Mouse (Mus musculus): ENCODE measurements around the gene Rgsl1. TPM values are rescaled to one million over a fixed set of nuclear protein-coding genes. Genes with fewer than 3 reads are reported as not detected.
A peak's percentile ranks its signal among the peaks of the same experiment; 100 is the strongest.

Rgsl1 gene
- polyA plus RNA-seq, 1 experiment: not detected

GRCm38 (mm10) chr1:153749211-153749801, 94.6 kb downstream of the Rgsl1 start, which contains the start of gene Rnasel:
Rnasel (plus strand) TSS chr1:153749426.
- no peaks in the 10 kb centered on the region for H3K9me3 ChIP-seq (replicated peaks; ENCODE audit: control insufficient read depth, insufficient read depth, low read length, poor library complexity, severe bottlenecking)
- peak within 1 kb of the TSS; percentile 28; the same call in 1 of the 2 replicates for H3K4me3 ChIP-seq (ENCODE audit: low read depth, low read length)
- H3K4me1 ChIP-seq (ENCODE audit: control insufficient read depth, insufficient read depth, low read length): no peaks in the 10 kb centered on the region
- no peaks in the 10 kb centered on the region for H3K36me3 ChIP-seq (ENCODE audit: control insufficient read depth, insufficient read depth, low read length, poor library complexity, severe bottlenecking)
- no peak within 1 kb of the TSS for H3K27ac ChIP-seq (ENCODE audit: insufficient read depth, low read length)
- H3K9ac ChIP-seq (ENCODE audit: low read depth, poor library complexity, severe bottlenecking): no peak within 1 kb of the TSS
- TF ChIP-seq POLR2A (IDR thresholded peaks at IDR 0.05; ENCODE audit: insufficient read depth, low read length) (no peak), EP300 (IDR thresholded peaks at IDR 0.05; ENCODE audit: insufficient read depth, low read depth, low read length) (no peak), CTCF (IDR thresholded peaks at IDR 0.05; ENCODE audit: low read depth, low read length) (peak; percentile 36)
- H3K27me3 ChIP-seq (ENCODE audit: control insufficient read depth, insufficient read depth, low read length, poor library complexity, severe bottlenecking): no peaks in the 10 kb centered on the region; the same call in 1 of the 2 replicates

DNA sequence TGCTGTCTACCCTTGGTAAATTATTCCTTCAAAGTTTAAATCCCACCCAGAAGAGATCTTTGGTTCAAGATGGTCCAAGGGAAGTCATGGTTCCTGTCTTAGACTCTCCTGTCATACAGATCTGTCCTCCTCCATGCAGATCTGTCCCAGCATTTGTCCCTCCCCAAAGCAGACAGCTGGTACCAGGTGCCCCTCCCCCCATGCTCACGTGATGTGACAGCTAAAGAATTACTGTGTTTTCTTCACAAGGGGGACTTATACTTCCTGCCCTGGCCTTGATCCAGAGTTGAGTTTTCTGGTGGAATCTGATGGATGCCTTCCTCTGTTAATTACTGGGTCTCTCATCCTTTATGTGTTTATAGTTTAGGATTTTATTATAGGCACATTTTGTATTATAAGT, 95.4 kb downstream of the Rgsl1 start:
- no peak overlapping the region for H3K27ac ChIP-seq (ENCODE audit: insufficient read depth, low read length)

DNA sequence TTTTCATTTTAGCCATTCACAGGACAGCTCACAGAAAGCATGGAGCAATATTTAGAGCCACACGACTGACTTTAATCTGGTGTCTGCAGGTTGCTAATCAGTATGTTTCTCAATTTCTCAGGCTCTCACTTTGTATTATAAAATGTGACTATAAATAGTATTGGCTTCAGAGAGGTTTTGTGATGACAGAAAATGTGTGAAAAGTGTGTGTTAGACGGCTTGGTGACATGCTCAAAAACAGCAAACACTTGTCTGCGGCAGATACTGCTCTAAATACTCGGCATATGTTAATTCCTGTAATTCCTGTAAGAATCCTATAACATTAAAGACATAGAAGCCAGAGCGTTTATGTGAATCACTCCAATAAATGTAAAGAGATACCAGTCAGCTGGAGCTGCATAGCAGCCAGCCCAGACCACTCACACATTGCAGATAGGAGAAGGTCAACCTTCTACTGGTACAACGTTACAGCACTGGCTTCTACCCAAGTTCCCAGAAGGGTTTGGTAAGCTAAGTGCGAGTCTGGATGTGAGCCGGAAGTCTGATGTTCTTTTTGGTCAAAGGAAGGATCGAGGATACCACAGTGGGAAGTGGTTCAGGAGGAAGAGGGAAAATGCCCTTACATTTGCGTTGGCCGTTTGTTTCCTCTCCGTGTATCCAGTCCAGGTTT, 95.9 kb downstream of the Rgsl1 start:
- Histone ChIP-seq H3K9ac (ENCODE audit: low read depth, poor library complexity, severe bottlenecking) (no peak overlapping the region), H3K36me3 (ENCODE audit: control insufficient read depth, insufficient read depth, low read length, poor library complexity, severe bottlenecking) (no peaks in the 10 kb centered on the region), H3K9me3 (replicated peaks; ENCODE audit: control insufficient read depth, insufficient read depth, low read length, poor library complexity, severe bottlenecking) (no peaks in the 10 kb centered on the region), H3K4me1 (ENCODE audit: control insufficient read depth, insufficient read depth, low read length) (no peaks in the 10 kb centered on the region), H3K27ac (ENCODE audit: insufficient read depth, low read length) (no peak overlapping the region), H3K4me3 (ENCODE audit: low read depth, low read length) (no peak overlapping the region), H3K27me3 (ENCODE audit: control insufficient read depth, insufficient read depth, low read length, poor library complexity, severe bottlenecking) (no peaks in the 10 kb centered on the region)
- TF ChIP-seq CTCF (IDR thresholded peaks at IDR 0.05; ENCODE audit: low read depth, low read length) (no peak), POLR2A (IDR thresholded peaks at IDR 0.05; ENCODE audit: insufficient read depth, low read length) (no peak), EP300 (IDR thresholded peaks at IDR 0.05; ENCODE audit: insufficient read depth, low read depth, low read length) (no peak)

More for the DNA sequence above, 95.4 kb downstream of the Rgsl1 start:
- Histone ChIP-seq H3K9ac (ENCODE audit: low read depth, poor library complexity, severe bottlenecking) (no peak overlapping the region), H3K4me1 (ENCODE audit: control insufficient read depth, insufficient read depth, low read length) (no peaks in the 10 kb centered on the region), H3K27me3 (ENCODE audit: control insufficient read depth, insufficient read depth, low read length, poor library complexity, severe bottlenecking) (no peaks in the 10 kb centered on the region; the same call in 1 of the 2 replicates), H3K4me3 (ENCODE audit: low read depth, low read length) (no peak overlapping the region), H3K9me3 (replicated peaks; ENCODE audit: control insufficient read depth, insufficient read depth, low read length, poor library complexity, severe bottlenecking) (no peaks in the 10 kb centered on the region), H3K36me3 (ENCODE audit: control insufficient read depth, insufficient read depth, low read length, poor library complexity, severe bottlenecking) (no peaks in the 10 kb centered on the region)
- no peak for TF ChIP-seq EP300 (IDR thresholded peaks at IDR 0.05; ENCODE audit: insufficient read depth, low read depth, low read length)
- no peak for TF ChIP-seq CTCF (IDR thresholded peaks at IDR 0.05; ENCODE audit: low read depth, low read length)
- TF ChIP-seq POLR2A (IDR thresholded peaks at IDR 0.05; ENCODE audit: insufficient read depth, low read length): no peak

DNA sequence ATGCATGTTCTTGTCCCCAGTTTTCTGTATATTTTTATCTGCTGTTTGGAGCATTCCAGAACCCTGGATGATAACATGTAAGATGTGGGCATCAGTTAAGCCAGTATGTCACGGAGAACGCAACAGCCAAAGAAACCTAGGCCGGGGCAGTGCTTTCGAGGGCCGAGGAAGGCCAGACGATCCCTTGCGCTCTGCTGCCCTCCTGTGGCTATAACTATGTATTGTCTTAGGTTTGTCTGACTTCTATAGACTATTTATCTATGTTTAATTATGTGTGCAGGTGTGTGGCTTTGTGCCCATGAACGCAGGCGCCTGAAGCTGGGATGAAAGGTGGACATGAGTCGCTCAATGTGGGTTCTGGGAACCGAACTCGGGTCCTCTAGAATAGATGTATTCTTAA, 97.2 kb downstream of the Rgsl1 start:
- no peaks in the 10 kb centered on the region for H3K9me3 ChIP-seq (replicated peaks; ENCODE audit: control insufficient read depth, insufficient read depth, low read length, poor library complexity, severe bottlenecking)
- no peak for TF ChIP-seq EP300 (IDR thresholded peaks at IDR 0.05; ENCODE audit: insufficient read depth, low read depth, low read length)
- peak; percentile 77 for TF ChIP-seq CTCF (IDR thresholded peaks at IDR 0.05; ENCODE audit: low read depth, low read length)
- H3K9ac ChIP-seq (ENCODE audit: low read depth, poor library complexity, severe bottlenecking): no peak overlapping the region
- H3K36me3 ChIP-seq (ENCODE audit: control insufficient read depth, insufficient read depth, low read length, poor library complexity, severe bottlenecking): no peaks in the 10 kb centered on the region
- H3K27ac ChIP-seq (ENCODE audit: insufficient read depth, low read length): no peak overlapping the region
- H3K27me3 ChIP-seq (ENCODE audit: control insufficient read depth, insufficient read depth, low read length, poor library complexity, severe bottlenecking): no peaks in the 10 kb centered on the region
- no peaks in the 10 kb centered on the region for H3K4me1 ChIP-seq (ENCODE audit: control insufficient read depth, insufficient read depth, low read length)
- no peak overlapping the region for H3K4me3 ChIP-seq (ENCODE audit: low read depth, low read length)

DNA sequence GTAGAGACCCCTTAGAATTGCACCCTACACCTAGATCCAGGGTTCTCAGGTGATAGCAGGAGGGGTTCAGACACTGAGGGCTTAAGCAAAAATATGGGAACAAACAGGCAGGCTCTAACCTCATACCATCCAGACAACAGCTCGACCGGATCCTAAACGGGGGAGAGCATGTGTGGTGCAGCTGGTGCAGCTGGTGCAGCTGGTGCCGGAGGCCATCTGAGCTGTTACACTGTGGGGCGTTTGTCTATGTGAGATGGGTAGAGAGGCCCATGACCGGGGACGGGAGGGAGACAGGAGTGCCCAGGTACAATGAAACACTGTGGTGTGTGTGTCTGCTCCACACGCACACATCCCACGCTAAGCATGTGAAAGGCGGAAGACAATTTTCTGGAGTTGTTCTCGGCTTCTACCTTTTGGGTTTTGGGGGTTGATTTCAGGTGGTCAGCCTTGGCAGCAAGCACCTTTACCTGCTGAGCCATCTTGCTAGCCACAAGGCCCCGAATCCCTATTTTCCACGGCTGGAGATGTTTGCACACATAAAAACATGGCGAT, 97.7 kb downstream of the Rgsl1 start:
- Histone ChIP-seq H3K4me1 (ENCODE audit: control insufficient read depth, insufficient read depth, low read length) (no peaks in the 10 kb centered on the region), H3K27me3 (ENCODE audit: control insufficient read depth, insufficient read depth, low read length, poor library complexity, severe bottlenecking) (no peaks in the 10 kb centered on the region), H3K27ac (ENCODE audit: insufficient read depth, low read length) (no peak overlapping the region), H3K4me3 (ENCODE audit: low read depth, low read length) (no peak overlapping the region), H3K9me3 (replicated peaks; ENCODE audit: control insufficient read depth, insufficient read depth, low read length, poor library complexity, severe bottlenecking) (no peaks in the 10 kb centered on the region), H3K36me3 (ENCODE audit: control insufficient read depth, insufficient read depth, low read length, poor library complexity, severe bottlenecking) (no peaks in the 10 kb centered on the region), H3K9ac (ENCODE audit: low read depth, poor library complexity, severe bottlenecking) (no peak overlapping the region)
- TF ChIP-seq POLR2A (IDR thresholded peaks at IDR 0.05; ENCODE audit: insufficient read depth, low read length): no peak
- no peak for TF ChIP-seq CTCF (IDR thresholded peaks at IDR 0.05; ENCODE audit: low read depth, low read length)
- no peak for TF ChIP-seq EP300 (IDR thresholded peaks at IDR 0.05; ENCODE audit: insufficient read depth, low read depth, low read length)

Data from ES-Bruce4 (cell line).